Mouse (Mus musculus) neural tube, embryonic 14.5 days (tissue): ENCODE data around the gene Clic1. TPM values are rescaled to one million over a fixed set of nuclear protein-coding genes. Genes with fewer than 3 reads are reported as not detected.

ENCODE experiments used
- ATAC-seq: fragments of 200-750 bp; cut with Nextera tagmentation; 2 replicates; pipeline ENCODE4 v1.8.0; 2017; ENCODE audit warnings: low read depth, mild to moderate bottlenecking, moderate TSS enrichment, moderate library complexity
- H3K27ac ChIP-seq: fragments of 300-500 bp; sonication (generic); 2 replicates; pipeline ENCODE4 v1.5.1; 2014; ENCODE audit warnings: low read depth, mild to moderate bottlenecking, control low read depth, low read length, moderate library complexity, mixed read lengths
- H3K27me3 ChIP-seq: fragments of 300-500 bp; sonication (generic); 2 replicates; pipeline ENCODE4 v1.6.1; 2014; ENCODE audit warnings: low read length; ENCODE audit not compliant: control insufficient read depth, insufficient read depth
- H3K36me3 ChIP-seq: fragments of 300-500 bp; sonication (generic); 2 replicates; pipeline ENCODE4 v1.6.1; 2014; ENCODE audit warnings: low read length, mixed read lengths; ENCODE audit not compliant: control insufficient read depth, insufficient read depth
- H3K4me1 ChIP-seq: fragments of 300-500 bp; sonication (generic); 2 replicates; pipeline ENCODE4 v1.6.1; 2014; ENCODE audit warnings: low read length; ENCODE audit not compliant: control insufficient read depth, insufficient read depth
- H3K4me2 ChIP-seq: fragments of 300-500 bp; sonication (generic); 2 replicates; pipeline ENCODE4 v1.6.1; 2014; ENCODE audit warnings: mild to moderate bottlenecking, low read depth, low read length, control low read depth
- H3K4me3 ChIP-seq: fragments of 300-500 bp; sonication (generic); 2 replicates; pipeline ENCODE4 v1.5.1; 2014; ENCODE audit warnings: low read depth, low read length, control low read depth, mixed read lengths
- H3K9ac ChIP-seq: fragments of 300-500 bp; sonication (generic); replicated peaks from 2 replicates; pipeline ENCODE4 v1.6.1; 2014; ENCODE audit warnings: low read depth, mild to moderate bottlenecking, control low read depth, low read length, mixed read lengths
- H3K9me3 ChIP-seq: fragments of 300-500 bp; sonication (generic); 2 replicates; pipeline ENCODE4 v1.6.1; 2016; ENCODE audit warnings: low read length; ENCODE audit not compliant: control insufficient read depth
- WGBS: fragments of 180-500 bp; shearing (Covaris S2); extraction: QIAGEN DNeasy Blood & Tissue Kit; methylation state at CpG from one replicate; pipeline ENCODE4 v1.1.7; 2014; 5-methylcytosine and 5-hydroxymethylcytosine counted together
- polyA plus RNA-seq: library from polyadenylated mRNA; unstranded; fragments of >200 nt; fragmentation: Nextera tagmentation; extraction: Ambion mirVana; gene quantifications from 2 replicates; pipeline ENCODE4 v1.2.1, GENCODE M21; 2014

Gene Clic1
- polyA plus RNA-seq, 1 experiment from 2014 or later: 13.3 TPM

- peak; percentile 90 for ATAC-seq
- Histone ChIP-seq H3K4me1 (peaks cover 13% of the 10 kb centered on the region), H3K27ac (peak within 1 kb of the TSS; percentile 82), H3K4me3 (peak within 1 kb of the TSS; percentile 77), H3K36me3 (peaks cover 9% of the 10 kb centered on the region), H3K27me3 (no peaks in the 10 kb centered on the region), H3K9ac (peak within 1 kb of the TSS; percentile 85), H3K4me2 (peak within 1 kb of the TSS; percentile 84), H3K9me3 (no peaks in the 10 kb centered on the region)
- WGBS: under 1% methylated on average over 53 of the region's 57 CpGs
Measured at GRCm38 (mm10) chr17:35058911-35059892, 9.4 kb downstream of the Clic1 start, which contains the start of gene Ddah2. Gene Ddah2 (plus strand): TSS chr17:35059035.

GRCm38 (mm10) chr17:35060071-35060470 is 10.3 kb downstream of the Clic1 start:
- H3K27ac ChIP-seq: no peak overlapping the region
- peak overlapping the region; percentile 84 for H3K4me2 ChIP-seq
- no peaks in the 10 kb centered on the region for H3K9me3 ChIP-seq
- H3K4me3 ChIP-seq: peak overlapping the region; percentile 77
- H3K9ac ChIP-seq: peak overlapping the region; percentile 85
- H3K4me1 ChIP-seq: peaks cover 18% of the 10 kb centered on the region
- H3K27me3 ChIP-seq: 0 out of 2 replicates have a peak, but pooled peaks cover 1% of the 10 kb centered on the region
- 22% methylated on average over 14 of the region's 14 CpGs for WGBS
- peaks cover 9% of the 10 kb centered on the region for H3K36me3 ChIP-seq
- ATAC-seq: 0 out of 2 replicates have a peak, but pooled peaks have one; percentile 0

GRCm38 (mm10) chr17:35060737-35061297 is 11.1 kb downstream of the Clic1 start:
- WGBS: 51% methylated on average over 22 of the region's 22 CpGs
- Histone ChIP-seq H3K4me2 (peak overlapping the region; percentile 84), H3K9ac (no peak overlapping the region), H3K4me1 (peaks cover 22% of the 10 kb centered on the region), H3K27ac (no peak overlapping the region), H3K36me3 (peaks cover 9% of the 10 kb centered on the region), H3K27me3 (0 out of 2 replicates have a peak, but pooled peaks cover 6% of the 10 kb centered on the region), H3K9me3 (no peaks in the 10 kb centered on the region), H3K4me3 (peak overlapping the region; percentile 77; the same call in 1 of the 2 replicates)
- ATAC-seq: no peak

- H3K9ac ChIP-seq: no peak overlapping the region
- no peak overlapping the region for H3K27ac ChIP-seq
- peaks cover 22% of the 10 kb centered on the region for H3K4me1 ChIP-seq
- H3K4me3 ChIP-seq: no peak overlapping the region
- H3K27me3 ChIP-seq: 0 out of 2 replicates have a peak, but pooled peaks cover 6% of the 10 kb centered on the region
- ATAC-seq: no peak
- H3K9me3 ChIP-seq: no peaks in the 10 kb centered on the region
- WGBS: 83% methylated on average over 8 of the region's 8 CpGs
- H3K4me2 ChIP-seq: no peak overlapping the region
- peaks cover 9% of the 10 kb centered on the region for H3K36me3 ChIP-seq
Measured at GRCm38 (mm10) chr17:35061299-35061698, 11.5 kb downstream of the Clic1 start.

- Histone ChIP-seq H3K9ac (no peak overlapping the region), H3K4me2 (no peak overlapping the region), H3K27me3 (0 out of 2 replicates have a peak, but pooled peaks cover 6% of the 10 kb centered on the region), H3K9me3 (no peaks in the 10 kb centered on the region), H3K4me3 (no peak overlapping the region), H3K4me1 (peaks cover 22% of the 10 kb centered on the region), H3K27ac (no peak overlapping the region), H3K36me3 (peaks cover 9% of the 10 kb centered on the region)
- no peak for ATAC-seq
- 82% methylated on average over 3 of the region's 3 CpGs for WGBS
Measured at GRCm38 (mm10) chr17:35063466-35063865, 13.7 kb downstream of the Clic1 start.

GRCm38 (mm10) chr17:35064378-35064877 is 14.7 kb downstream of the Clic1 start:
- H3K4me2 ChIP-seq: peak overlapping the region; percentile 40; the same call in 1 of the 2 replicates
- no peak for ATAC-seq
- 42% methylated on average over 10 of the region's 10 CpGs for WGBS
- no peak overlapping the region for H3K4me3 ChIP-seq
- H3K27ac ChIP-seq: no peak overlapping the region
- 0 out of 2 replicates have a peak, but pooled peaks cover 6% of the 10 kb centered on the region for H3K27me3 ChIP-seq
- peaks cover 9% of the 10 kb centered on the region for H3K36me3 ChIP-seq
- no peaks in the 10 kb centered on the region for H3K9me3 ChIP-seq
- peaks cover 22% of the 10 kb centered on the region for H3K4me1 ChIP-seq
- H3K9ac ChIP-seq: no peak overlapping the region

- peak; percentile 30; the same call in 1 of the 2 replicates for ATAC-seq
- Histone ChIP-seq H3K27ac (no peak within 1 kb of the TSS), H3K4me2 (peak within 1 kb of the TSS; percentile 40), H3K4me3 (0 out of 2 replicates have a peak within 1 kb of the TSS, but pooled peaks have one; percentile 1), H3K27me3 (0 out of 2 replicates have a peak, but pooled peaks cover 6% of the 10 kb centered on the region), H3K9ac (no peak within 1 kb of the TSS), H3K36me3 (peaks cover 9% of the 10 kb centered on the region), H3K4me1 (peaks cover 16% of the 10 kb centered on the region), H3K9me3 (no peaks in the 10 kb centered on the region)
- WGBS: 2% methylated on average over 48 of the region's 48 CpGs
Measured at GRCm38 (mm10) chr17:35064951-35065947, 15.5 kb downstream of the Clic1 start, which contains the start of gene Ly6g6c. Gene Ly6g6c (plus strand): TSS chr17:35065388.

- H3K27ac ChIP-seq: no peak within 1 kb of the TSS
- H3K36me3 ChIP-seq: peaks cover 4% of the 10 kb centered on the region
- ATAC-seq: no peak
- H3K4me3 ChIP-seq: 0 out of 2 replicates have a peak within 1 kb of the TSS, but pooled peaks have one; percentile 1
- H3K4me2 ChIP-seq: peak within 1 kb of the TSS; percentile 40
- WGBS: 51% methylated on average over 10 of the region's 10 CpGs
- no peaks in the 10 kb centered on the region for H3K9me3 ChIP-seq
- H3K4me1 ChIP-seq: peaks cover 9% of the 10 kb centered on the region; the same call in 1 of the 2 replicates
- H3K9ac ChIP-seq: no peak within 1 kb of the TSS
- H3K27me3 ChIP-seq: 0 out of 2 replicates have a peak, but pooled peaks cover 6% of the 10 kb centered on the region
Measured at GRCm38 (mm10) chr17:35066084-35066483, 16.3 kb downstream of the Clic1 start, which contains the start of gene Mpig6b. Gene Mpig6b (minus strand): TSS chr17:35066184.
